Mouse (Mus musculus) mature B cell (primary cell): Measurements from ENCODE around the gene Sh3pxd2a.

Experiments used
- in situ Hi-C: fragments of 300-500 bp; cut with MboI; formaldehyde crosslinking; loops from 2 replicates; pipeline ENCODE4 v1.14.3; 2019

The Sh3pxd2a gene

DNA sequence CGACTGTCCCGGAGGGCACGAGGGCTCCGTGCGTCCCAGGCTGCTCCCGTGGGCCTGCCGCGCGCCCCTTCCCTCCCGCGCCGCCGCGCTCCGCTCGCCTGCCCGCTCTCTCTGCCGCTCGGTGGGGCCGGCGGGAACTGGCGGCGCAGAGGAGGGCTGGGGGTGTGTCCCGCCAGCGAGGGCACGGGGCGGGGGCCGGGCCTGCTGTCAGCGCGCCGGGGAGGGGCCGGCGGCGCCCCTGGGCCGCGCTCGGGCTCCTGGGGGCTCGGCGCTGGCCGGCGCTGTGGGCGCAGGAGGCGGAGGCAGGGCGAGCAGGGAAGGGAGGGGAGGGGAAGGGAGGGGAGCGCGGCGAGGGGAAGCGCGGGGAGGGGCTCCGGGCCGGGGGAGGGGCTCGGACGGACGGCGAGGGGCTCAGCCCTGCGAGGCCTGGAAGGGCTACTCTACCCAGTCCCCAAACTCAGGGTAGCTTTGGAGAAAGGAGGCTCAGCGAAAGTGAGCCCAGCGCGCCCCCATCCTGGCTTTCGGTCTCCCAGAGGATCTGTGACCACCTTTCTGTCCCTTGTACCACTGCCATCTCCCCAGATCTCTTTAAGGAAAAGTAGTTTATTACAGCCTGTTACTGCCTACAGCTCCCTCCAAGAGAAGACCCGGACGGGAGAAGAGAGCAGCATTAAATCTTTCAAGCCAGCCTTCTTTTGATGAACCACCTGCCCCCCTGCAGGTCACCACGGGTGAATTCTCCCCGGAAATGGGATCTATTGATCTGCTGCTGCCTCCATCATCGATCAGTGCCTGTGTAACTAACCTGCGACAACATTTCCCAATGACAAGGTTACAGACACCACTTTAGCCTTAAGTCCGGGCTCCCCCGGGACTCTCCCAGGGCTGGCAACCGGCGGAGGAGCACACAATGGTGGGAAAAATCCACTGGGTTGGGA is at the start of gene Sh3pxd2a:
TSS of gene Sh3pxd2a (minus strand) at position 98 of the 938 bp plus-strand sequence.
- in situ Hi-C loops = loop anchor here (5.0 kb wide), 1 partner anchor 107 kb away; no protein-coding TSS in a partner anchor

DNA sequence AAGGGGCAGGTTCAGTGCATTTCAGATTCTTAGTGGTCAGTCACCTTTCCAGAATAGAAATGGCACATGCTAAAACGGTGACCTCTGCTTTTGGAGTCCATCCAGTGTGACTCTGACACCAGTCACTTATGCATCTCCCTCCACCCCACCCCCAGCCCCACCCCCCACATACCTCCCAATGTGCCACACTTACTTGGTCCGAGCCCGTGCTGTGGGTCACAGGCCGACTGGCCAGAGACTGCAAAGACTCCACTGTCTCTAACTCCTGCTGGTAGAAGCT is 49.4 kb upstream of the Sh3pxd2a start:
- in situ Hi-C loops = loop anchor here (10.0 kb wide), 1 partner anchor 311 kb away; no protein-coding TSS in a partner anchor

DNA sequence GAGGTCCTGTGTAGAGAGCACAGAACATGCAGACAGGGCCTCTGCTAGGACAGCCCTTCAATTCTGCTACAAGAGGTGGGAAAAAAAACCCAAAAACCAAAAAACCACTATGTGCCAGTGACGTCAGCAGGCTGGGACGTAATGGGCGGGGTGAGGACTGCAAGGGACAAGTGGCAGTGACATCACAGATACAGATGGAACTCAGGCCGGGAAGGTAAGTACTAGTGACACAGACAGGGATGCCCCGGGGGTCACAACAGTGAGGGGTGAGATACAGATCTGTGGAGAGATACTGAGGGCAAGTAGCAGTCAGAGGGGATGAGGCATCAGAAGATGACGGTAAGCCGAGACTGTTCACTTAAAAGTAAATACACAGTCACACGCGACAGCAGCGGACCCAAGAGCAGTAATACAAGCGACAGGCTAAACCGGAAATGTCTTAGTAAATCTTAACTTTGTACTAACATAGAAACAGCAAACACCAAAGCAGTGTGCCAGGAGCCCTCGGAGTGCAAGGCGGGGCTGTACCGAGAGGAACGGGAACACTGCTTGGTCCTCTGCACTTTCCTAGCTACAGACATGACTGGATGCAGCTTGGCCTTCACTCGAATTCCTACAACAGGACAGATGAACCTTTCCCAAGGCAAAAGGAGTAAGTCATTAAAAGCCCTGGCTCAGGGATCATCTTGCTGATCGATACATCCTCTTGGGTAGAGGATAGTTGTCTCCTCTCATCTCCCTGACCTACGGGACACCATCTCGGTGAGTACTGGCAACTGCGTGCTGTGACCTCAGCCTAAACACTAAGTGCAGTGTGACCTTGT is 48.8 kb upstream of the Sh3pxd2a start:
- in situ Hi-C loops = loop anchor here (10.0 kb wide), 1 partner anchor 312 kb away; no protein-coding TSS in a partner anchor

DNA sequence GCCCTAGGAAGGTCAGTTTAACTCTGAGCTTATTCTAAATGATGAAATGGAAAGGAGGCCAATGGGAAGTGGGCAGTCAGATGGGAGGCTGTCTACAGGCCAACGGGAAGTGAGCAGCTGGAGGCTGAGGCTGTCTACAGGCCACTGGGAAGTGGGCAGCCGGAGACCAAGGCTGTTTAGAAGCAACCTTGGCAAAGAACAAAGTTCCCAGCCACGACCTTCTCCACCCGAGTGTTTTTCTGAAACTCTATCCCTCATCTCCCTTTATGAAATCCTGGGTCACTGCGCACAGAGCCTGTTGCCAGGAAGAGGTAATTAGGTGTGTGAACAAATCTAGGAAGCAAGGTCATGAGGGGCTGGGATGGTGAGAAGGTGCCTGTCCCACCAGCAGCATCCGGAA is 47.8 kb upstream of the Sh3pxd2a start:
- in situ Hi-C loops = loop anchor here (10.0 kb wide), 1 partner anchor 313 kb away; no protein-coding TSS in a partner anchor

DNA sequence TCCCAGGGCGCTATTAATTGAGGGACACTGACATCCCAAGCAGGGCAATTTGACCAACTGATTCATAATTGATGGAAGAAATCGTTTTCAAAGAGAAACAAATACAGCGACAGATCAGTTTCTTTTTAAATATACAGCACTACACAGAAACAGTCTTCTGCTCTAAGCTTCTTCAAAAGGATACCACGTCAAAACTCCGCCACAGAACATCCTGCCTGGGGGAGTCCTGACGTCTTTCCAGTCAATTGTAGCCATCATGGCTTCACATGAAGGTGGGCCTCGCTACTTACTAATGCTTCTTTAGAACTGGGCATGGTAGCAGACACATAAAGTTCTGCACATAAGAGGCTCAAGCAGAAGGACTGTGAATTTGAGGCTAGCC is 47.1 kb upstream of the Sh3pxd2a start:
- in situ Hi-C loops = loop anchor here (10.0 kb wide), 1 partner anchor 314 kb away; no protein-coding TSS in a partner anchor

DNA sequence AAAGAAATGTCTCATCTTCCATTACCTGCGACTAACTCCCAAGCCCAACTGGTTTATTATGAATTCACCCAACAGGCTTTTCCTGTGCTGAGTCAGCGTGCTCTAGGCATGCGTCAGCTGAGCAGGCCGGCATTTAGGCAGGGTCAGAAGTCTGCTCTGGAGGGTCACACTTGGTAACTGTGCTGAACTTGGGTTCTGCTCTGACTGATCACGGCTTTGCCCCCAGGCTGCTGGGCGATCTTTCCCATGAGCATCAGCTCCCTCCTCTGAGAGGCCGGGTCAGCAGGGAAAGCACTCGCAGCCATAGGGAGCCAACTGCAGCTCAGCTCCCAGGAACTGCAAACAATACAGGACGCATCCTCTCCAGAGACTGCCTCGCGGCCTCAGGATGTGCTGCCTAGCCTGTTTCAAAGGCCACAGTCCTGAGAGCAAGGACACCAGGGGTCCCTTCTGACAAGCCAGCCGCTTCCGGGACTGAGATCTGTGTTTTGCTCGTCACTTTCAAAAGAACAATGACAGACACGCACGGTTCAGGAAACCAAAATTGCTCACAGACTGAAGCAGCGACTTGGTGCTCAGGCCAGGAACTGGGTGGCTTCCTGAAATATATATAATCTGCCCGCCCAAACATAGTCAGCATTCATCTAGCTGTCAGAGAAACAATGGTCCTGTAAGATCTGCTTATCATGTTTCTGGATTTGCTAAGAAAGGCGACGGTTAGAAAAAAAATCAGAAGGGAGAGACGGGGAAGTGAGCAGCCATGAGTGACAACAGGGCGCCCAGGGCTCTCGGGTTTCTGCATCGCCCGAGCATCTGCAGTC is 46.5 kb upstream of the Sh3pxd2a start:
- in situ Hi-C loops = loop anchor here (10.0 kb wide), 1 partner anchor 314 kb away; no protein-coding TSS in a partner anchor

DNA sequence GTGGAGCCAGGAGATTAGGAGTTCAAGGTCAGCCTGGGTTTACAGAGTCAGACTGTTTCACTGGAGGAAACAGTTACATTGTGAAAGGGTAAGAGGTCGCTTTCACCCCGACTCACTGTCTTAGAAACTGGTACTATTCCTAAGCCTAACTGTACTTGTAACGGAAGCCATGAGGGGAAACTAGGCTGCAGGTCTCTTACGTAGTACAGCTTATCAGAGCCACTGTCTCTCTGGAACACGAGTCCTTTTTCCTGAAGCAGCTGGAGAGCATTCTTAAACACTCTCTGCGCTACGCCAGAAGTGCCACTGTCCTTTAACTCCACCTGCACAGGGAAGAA is 45.9 kb upstream of the Sh3pxd2a start:
- in situ Hi-C loops = loop anchor here (10.0 kb wide), 1 partner anchor 315 kb away; no protein-coding TSS in a partner anchor

DNA sequence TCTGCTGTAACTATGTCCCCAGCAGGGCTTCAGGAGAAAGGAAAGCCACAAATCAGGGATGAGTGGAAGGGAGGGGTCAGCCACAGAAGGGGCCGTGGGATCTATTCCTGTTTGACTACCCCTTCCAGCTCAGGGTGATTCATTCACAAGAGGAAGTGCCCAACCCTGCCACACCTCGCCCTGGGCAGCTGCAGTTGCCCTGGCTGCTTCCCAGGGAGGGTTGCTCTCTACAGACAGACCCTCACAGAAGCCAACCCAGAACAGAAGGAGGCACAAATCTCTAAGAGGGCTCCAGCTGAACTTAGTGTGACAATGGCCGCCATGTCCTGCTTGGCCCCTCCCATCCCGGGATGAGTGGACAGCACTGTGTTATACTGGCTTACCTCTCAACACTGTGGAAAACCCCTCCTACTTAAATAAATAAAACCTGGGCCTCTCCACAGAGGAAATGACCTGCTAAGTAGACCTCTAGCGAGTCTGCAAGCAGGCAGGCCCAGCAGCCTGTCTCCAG is 44.6 kb upstream of the Sh3pxd2a start:
- in situ Hi-C loops = no loop called here

DNA sequence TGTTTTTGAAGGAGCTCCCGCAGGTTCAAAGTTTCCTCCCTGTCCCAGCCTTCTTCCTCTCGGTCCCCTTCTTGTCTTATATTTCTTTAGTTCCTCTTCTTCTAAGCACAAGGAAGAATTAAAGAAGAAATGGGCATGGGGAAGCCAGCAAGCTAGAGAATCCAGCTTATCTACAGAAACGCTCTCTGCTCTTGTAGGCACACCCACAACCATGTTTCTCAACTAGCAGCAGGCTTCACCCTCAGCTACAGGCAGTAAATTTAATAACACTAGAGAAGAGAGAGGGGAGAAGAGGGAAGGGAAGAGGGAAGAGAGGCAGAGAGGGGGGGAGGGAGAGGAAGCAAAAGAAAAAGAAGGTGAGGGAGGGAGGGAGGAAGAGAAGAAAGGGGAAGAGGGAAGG is 44.0 kb upstream of the Sh3pxd2a start:
- in situ Hi-C loops = no loop called here

DNA sequence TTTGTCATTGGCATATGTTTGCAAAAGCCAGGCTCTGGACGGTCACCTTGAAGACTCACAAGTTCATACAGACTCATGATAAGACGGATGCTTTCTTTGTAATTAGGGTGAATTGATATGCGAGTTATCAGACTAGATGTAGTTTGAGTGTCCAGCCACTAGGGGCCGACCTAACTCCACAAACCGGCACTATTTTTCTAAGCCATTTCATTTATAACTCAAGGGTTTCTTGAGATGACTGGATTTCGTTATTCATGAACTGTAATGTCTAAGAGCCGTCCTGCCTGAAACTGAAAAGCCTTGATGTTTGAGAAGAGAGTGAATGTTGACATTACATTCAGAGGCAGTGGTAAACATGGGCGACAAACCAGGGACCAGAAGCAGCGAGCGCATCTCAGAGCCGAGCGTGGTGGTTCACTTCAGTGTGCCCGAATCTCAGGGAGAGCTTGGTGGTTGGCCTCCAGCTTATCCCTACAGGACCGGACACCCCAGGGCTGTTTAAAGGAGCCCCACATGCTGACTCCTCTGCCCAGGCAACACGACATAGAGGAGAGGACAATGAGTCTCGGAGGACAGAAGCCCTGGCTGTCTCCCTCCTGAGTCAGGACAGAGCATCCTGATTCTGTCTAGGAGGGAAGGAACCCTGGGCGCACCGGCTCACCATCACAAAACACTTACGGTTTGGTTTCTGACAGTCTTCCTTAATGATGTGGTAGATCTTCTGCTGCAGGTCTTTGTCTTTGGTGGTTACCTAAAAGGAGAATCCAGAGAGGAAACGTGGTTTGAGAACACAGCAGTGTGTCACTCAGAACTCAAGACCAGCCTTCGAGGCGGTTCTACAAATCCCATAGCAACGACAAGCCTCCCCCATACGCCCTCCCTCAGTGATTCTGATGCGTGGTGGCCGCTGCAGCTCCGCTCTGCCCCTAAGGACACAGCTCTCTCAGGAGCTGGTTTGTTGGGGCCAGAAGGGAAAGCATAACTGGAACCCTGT is 43.2 kb upstream of the Sh3pxd2a start:
- in situ Hi-C loops = no loop called here

DNA sequence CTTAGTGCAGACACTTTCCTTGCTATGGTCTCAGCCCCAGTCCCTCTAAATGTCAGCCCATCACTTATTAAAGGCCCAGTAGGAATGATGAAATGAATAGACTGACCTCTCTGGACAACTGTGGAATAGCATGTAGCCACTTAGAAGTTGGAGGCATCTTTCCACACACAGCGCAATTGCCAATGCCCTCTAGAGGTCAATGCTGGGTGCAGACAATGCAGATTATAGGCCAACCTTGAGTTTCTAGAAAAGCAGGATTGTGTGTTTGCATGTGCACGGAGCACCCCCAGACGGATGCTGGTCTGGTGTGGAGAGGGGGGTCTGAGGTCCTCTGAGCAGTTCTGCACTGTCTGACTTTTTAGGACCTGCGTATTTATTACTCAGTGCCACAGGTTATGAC is 39.4 kb upstream of the Sh3pxd2a start:
- in situ Hi-C loops = no loop called here

DNA sequence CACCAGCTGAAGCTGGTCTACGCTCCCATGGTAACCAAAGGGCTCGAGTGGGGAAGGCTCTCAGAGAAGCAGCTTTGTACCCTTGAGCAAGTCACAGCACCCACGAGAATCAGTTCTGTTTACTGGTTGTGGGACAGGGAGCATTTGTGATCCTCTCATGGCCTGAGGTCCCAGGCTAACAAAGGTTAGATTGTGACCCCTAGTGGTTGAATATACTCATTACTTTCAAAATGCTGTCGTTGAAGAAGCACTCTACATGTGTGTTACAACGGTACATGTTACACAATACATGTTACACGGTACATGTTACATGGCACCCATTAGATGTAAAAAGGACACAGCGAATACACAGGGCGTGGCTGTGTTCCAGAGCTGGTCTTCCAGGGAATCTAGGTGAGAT is 38.4 kb upstream of the Sh3pxd2a start:
- in situ Hi-C loops = no loop called here

DNA sequence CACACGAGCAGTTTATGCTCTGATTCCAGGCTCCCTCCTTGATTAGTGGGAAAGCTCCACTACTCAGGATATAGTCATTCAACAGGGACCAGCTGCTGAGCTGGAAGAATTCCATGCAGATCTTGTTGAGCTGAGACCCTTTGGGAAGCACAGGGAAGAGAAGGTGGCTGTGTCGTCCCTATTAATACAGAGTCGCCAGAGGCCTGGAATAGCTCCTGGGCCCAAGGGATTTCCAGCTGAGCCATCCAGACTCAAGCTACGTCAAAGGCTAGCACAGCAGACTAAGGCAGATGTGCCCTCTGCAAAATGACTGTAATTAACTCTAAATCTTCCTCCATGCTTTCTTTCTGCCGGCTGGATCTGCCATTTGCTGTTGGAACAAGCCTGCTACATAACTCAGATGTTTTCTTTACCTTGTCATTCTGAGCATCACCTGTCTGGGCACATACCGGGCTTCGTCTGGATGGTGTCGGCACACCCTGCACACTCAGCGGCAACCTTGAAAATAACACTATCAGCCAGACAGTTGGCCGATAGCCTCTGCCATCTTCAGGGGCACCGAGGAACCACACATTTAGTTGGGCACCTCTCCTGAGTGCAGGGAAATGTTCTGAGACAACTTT is 36.3 kb upstream of the Sh3pxd2a start:
- in situ Hi-C loops = no loop called here

DNA sequence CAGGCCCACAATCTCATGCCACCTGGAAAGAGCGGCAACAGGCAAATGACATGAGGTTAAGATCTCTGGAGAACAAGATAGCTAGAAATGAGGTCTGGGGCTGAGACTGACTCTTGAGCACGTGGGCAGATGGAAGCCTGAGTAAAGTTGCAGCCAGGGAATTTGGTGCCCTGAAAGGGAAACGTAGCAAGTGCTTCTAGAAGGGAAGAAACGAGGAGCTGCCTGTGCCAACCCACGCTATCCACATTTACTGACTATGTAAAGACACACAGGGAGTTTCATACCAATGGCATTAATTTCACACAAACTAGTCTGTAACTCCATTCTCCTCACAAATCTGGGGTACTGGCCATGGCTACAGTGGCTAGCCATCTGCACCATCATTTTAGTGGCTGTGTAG is 35.6 kb upstream of the Sh3pxd2a start:
- in situ Hi-C loops = no loop called here

DNA sequence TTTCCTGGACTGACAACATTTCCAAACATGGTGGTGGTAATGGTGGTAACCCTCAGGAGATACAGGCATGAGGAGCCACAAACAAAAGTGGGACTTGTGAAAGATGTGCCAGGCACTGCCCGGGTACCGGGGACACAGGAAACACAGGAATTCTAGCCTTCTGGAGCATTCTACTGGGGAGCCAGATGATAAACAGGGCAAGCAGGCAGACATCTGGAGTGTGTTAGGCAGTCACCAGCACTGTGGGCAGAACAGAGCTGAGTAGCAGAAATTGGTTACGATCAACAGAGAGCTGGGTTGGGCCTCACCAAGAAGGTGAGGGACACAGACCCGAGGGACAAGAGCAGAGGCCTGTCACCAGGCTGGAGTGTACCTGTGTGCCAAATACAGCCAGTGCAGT is 34.7 kb upstream of the Sh3pxd2a start:
- in situ Hi-C loops = no loop called here

DNA sequence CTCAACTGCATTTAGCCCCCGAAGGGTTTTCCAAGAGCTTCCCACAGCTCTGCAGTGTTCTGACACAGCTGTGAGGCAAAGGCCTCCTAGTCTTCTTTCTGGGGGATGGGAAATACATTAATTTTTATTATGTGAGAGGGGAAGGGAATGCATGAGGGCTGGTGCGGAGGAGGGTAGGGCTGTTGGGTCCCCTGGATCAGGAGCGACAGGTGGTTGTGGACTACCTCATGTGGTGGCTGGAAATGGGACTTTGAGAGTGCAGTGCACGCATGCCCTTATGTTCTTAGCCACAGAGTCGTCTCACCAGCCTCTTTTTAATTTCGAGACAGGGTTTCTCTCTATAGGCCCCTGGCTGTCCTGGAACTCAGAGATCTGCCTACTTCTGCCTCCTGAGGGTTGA is 33.5 kb upstream of the Sh3pxd2a start:
- in situ Hi-C loops = no loop called here

DNA sequence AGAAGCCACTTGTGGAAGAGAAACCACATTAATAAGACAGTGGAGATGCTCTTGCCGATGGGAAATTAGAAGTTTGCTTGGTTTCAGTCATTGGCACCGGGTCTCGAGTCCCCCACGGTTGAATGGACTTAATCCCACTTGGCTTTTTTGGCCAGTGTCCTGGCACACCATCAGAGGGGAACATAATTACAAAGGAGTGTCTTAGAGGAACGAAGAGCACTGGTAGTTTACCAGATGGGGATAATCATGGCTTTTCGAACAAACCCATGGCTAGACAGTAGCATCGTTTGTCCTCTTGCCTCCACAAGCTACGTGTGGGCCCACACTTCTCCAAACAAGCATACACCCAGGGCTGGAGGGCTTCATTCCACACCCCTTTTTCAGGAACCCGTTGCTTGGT is 33.1 kb upstream of the Sh3pxd2a start:
- in situ Hi-C loops = no loop called here

DNA sequence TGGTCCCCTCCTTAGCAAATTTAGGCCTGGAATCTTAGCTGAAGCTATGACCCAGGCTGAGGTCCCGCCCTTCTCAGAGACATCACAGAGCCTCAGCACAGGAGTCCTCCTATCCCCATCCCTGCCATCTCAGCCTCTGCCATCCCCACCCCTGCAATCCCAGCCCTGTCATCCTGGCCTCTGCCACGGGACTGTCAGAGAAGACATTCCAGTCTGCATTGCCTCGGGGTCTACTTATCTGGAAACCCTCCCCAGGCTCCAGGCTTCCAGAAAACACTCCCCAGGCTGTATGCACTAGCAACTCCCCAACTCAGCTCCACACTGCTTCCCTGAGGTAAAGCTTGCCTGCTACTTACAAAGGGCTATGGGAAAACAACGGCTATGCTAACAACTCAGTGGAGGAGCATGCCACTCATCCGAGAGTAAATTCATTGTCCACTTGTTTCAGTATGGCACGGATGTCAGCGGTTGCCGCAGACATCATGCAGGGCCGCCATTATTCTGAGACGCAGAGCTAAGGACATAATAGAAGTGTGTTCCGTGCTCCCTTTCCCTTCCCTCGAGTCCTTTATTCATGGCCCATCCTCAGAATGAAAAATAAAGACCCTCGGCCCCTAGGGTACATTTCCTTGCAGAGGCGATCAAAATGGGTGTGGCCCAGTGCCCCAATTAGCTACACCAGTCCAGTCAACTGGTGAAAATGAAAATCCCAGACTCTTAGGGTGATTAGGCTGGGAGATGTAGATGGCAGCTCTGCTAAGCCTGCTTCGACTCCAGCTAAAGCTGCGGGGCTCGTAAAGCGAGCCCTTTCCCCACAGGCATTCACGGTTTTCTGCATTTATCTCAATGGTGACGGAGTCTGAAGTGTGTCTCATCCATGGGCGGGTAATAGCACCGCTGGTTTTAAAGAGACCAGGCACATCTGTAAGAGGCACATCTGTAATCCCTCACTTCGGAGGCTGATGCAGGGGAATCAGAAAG is 29.1 kb upstream of the Sh3pxd2a start:
- in situ Hi-C loops = no loop called here

DNA sequence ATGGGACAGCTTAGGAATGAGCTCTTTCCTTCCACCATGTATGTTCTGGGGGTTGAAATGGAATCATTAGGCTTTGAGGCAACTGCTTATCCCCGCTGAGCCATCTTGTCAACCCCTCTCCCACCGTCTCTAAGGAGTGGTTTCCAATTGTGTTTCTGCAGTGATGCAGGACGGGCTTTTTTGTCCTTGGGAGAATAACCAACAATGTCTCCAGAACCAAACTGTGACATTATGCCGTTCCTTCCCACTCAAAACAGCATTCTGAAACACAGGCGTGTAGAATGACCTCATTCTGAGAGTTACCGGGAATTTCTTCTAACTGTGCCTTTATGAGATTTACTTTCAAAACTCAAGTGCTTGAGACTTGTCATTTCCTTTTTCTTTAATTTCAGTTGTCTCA is 28.2 kb upstream of the Sh3pxd2a start:
- in situ Hi-C loops = no loop called here
